Mouse (Mus musculus) kidney, embryonic 14.5 days (tissue): ENCODE results near the gene Smdt1. TPM values are rescaled to one million over a fixed set of nuclear protein-coding genes. Genes with fewer than 3 reads are reported as not detected.
"Not testable (repeated sequence)": the region's sequence is repeated elsewhere in the genome, so short reads cannot be mapped to it uniquely, and the experiment has no call there.

ENCODE experiments used
- ATAC-seq: fragments of 200-750 bp; cut with Nextera tagmentation; 2 replicates; pipeline ENCODE4 v1.8.0; 2017; ENCODE audit warnings: moderate number of reproducible peaks, mild to moderate bottlenecking, moderate TSS enrichment, moderate library complexity; ENCODE audit not compliant: low FRiP score, low TSS enrichment
- H3K27ac ChIP-seq: fragments of 300-500 bp; sonication (generic); 2 replicates; pipeline ENCODE4 v1.5.1; 2014; ENCODE audit warnings: low read depth, mild to moderate bottlenecking, low read length, moderate library complexity, mixed read lengths
- H3K27me3 ChIP-seq: fragments of 300-500 bp; sonication (generic); 2 replicates; pipeline ENCODE4 v1.6.1; 2014; ENCODE audit warnings: mild to moderate bottlenecking, low read length; ENCODE audit not compliant: control insufficient read depth, insufficient read depth
- H3K36me3 ChIP-seq: fragments of 300-500 bp; sonication (generic); 2 replicates; pipeline ENCODE4 v1.6.1; 2014; ENCODE audit warnings: low read length, mixed read lengths; ENCODE audit not compliant: control insufficient read depth, insufficient read depth
- H3K4me1 ChIP-seq: fragments of 300-500 bp; sonication (generic); 2 replicates; pipeline ENCODE4 v1.6.1; 2014; ENCODE audit warnings: low read length, mixed read lengths; ENCODE audit not compliant: control insufficient read depth, insufficient read depth
- H3K4me2 ChIP-seq: fragments of 300-500 bp; sonication (generic); replicated peaks from 2 replicates; pipeline ENCODE4 v1.6.1; 2014; ENCODE audit warnings: low read depth, mild to moderate bottlenecking, low read length
- H3K4me3 ChIP-seq: fragments of 300-500 bp; sonication (generic); 2 replicates; pipeline ENCODE4 v1.5.1; 2014; ENCODE audit warnings: mild to moderate bottlenecking, low read length
- H3K9ac ChIP-seq: fragments of 300-500 bp; sonication (generic); 2 replicates; pipeline ENCODE4 v1.6.1; 2014; ENCODE audit warnings: low read depth, mild to moderate bottlenecking, low read length, moderate library complexity
- H3K9me3 ChIP-seq: fragments of 300-500 bp; sonication (generic); 2 replicates; pipeline ENCODE4 v1.6.1; 2016; ENCODE audit warnings: low read length; ENCODE audit not compliant: control insufficient read depth
- WGBS: fragments of 180-500 bp; shearing (Covaris S2); extraction: QIAGEN DNeasy Blood & Tissue Kit; methylation state at CpG from one replicate; pipeline ENCODE4 v1.1.7; 2014; 5-methylcytosine and 5-hydroxymethylcytosine counted together
- microRNA-seq: library from miRNA; unstranded; fragments of <30 nt; microRNA quantifications from one replicate; pipeline ENCODE4, GENCODE M21; 2016
- polyA plus RNA-seq: library from polyadenylated mRNA; unstranded; fragments of >200 nt; fragmentation: Nextera tagmentation; extraction: Ambion mirVana; gene quantifications from 2 replicates; pipeline ENCODE4 v1.2.1, GENCODE M21; 2014

Smdt1 gene
- polyA plus RNA-seq, 1 experiment from 2014 or later, result 276 TPM

GRCm38 (mm10) chr15:82382441-82382840 is 43.7 kb downstream of the Smdt1 start:
- no peaks in the 10 kb centered on the region for H3K27me3 ChIP-seq
- H3K27ac ChIP-seq, result no peak overlapping the region
- no peak overlapping the region for H3K4me3 ChIP-seq
- H3K9ac ChIP-seq, result no peak overlapping the region
- ATAC-seq, result no peak
- H3K4me1 ChIP-seq, result peaks cover 12% of the 10 kb centered on the region; the same call in 1 of the 2 replicates
- no peaks in the 10 kb centered on the region; the same call in 1 of the 2 replicates for H3K9me3 ChIP-seq
- no peaks in the 10 kb centered on the region for H3K36me3 ChIP-seq
- 88% methylated on average over 2 of the region's 2 CpGs for WGBS
- no peak overlapping the region for H3K4me2 ChIP-seq

- no peaks in the 10 kb centered on the region for H3K27me3 ChIP-seq
- WGBS, result 90% methylated on average over 2 of the region's 2 CpGs
- no peak for ATAC-seq
Observed at GRCm38 (mm10) chr15:82385729-82386128, 47.0 kb downstream of the Smdt1 start.

GRCm38 (mm10) chr15:82389916-82390315 is 51.2 kb downstream of the Smdt1 start:
- H3K4me1 ChIP-seq, H3K9me3 ChIP-seq, H3K27ac ChIP-seq, H3K4me3 ChIP-seq, H3K27me3 ChIP-seq, H3K36me3 ChIP-seq, H3K9ac ChIP-seq, ATAC-seq, H3K4me2 ChIP-seq: not testable (repeated sequence)
- 86% methylated on average over 10 of the region's 10 CpGs for WGBS

More at GRCm38 (mm10) chr15:82385729-82386128, 47.0 kb downstream of the Smdt1 start:
- no peak overlapping the region for H3K9ac ChIP-seq
- H3K4me2 ChIP-seq, result no peak overlapping the region
- no peak overlapping the region for H3K27ac ChIP-seq
- H3K4me3 ChIP-seq, result no peak overlapping the region
- H3K4me1 ChIP-seq, result peaks cover 3% of the 10 kb centered on the region; the same call in 1 of the 2 replicates
- no peaks in the 10 kb centered on the region; the same call in 1 of the 2 replicates for H3K9me3 ChIP-seq
- H3K36me3 ChIP-seq, result no peaks in the 10 kb centered on the region

GRCm38 (mm10) chr15:82393922-82394321 is 55.2 kb downstream of the Smdt1 start, which contains the start of gene Cyp2d11:
TSS of gene Cyp2d11 (minus strand) at chr15:82394022.
- 84% methylated on average over 2 of the region's 2 CpGs for WGBS
- H3K4me3 ChIP-seq, H3K9ac ChIP-seq, H3K27me3 ChIP-seq, H3K27ac ChIP-seq, ATAC-seq, H3K9me3 ChIP-seq, H3K4me1 ChIP-seq, H3K4me2 ChIP-seq, H3K36me3 ChIP-seq: not testable (repeated sequence)

GRCm38 (mm10) chr15:82395955-82396354 is 57.2 kb downstream of the Smdt1 start:
- WGBS, result 83% methylated on average over 3 of the region's 3 CpGs
- not testable (repeated sequence) for H3K4me1 ChIP-seq, H3K9me3 ChIP-seq, H3K27ac ChIP-seq, H3K4me2 ChIP-seq, H3K9ac ChIP-seq, H3K36me3 ChIP-seq, H3K4me3 ChIP-seq, ATAC-seq, H3K27me3 ChIP-seq

Small RNA genes within 50 kb of the gene (microRNA-seq; reads per million reads assigned to microRNA genes)
- gene Mir7684, result not detected

Other genes with a start within 250 kb of the Smdt1 start
- gene Ccdc134, start 211.0 kb upstream of the Smdt1 start, polyA plus RNA-seq, result 12.8 and 19.6 TPM in 2 replicates
- 76.9 and 114 TPM in 2 replicates for gene Srebf2, start 191.8 kb upstream of the Smdt1 start, polyA plus RNA-seq
- 0.80 and 1.1 TPM in 2 replicates for gene Shisa8, start 126.1 kb upstream of the Smdt1 start, polyA plus RNA-seq
- gene Tnfrsf13c, start 114.6 kb upstream of the Smdt1 start, polyA plus RNA-seq, result 0.12 and 0.13 TPM in 2 replicates
- gene Cenpm, start 94.2 kb upstream of the Smdt1 start, polyA plus RNA-seq, result 83.3 and 116 TPM in 2 replicates
- not detected in 2 replicates for gene 1500009C09Rik, start 86.6 kb upstream of the Smdt1 start, polyA plus RNA-seq
- 8.6 and 15.8 TPM in 2 replicates for gene Sept3, start 64.1 kb upstream of the Smdt1 start, polyA plus RNA-seq
- gene Wbp2nl, start 40.0 kb upstream of the Smdt1 start, polyA plus RNA-seq, result 0.23 and 0.65 TPM in 2 replicates
- 43.6 and 57.3 TPM in 2 replicates for gene Naga, start within 50 bp of the Smdt1 start, polyA plus RNA-seq
- gene Pheta2, start within 50 bp of the Smdt1 start, polyA plus RNA-seq, result 4.7 and 8.9 TPM in 2 replicates
- 396 and 553 TPM in 2 replicates for gene Ndufa6, start 15.4 kb downstream of the Smdt1 start, polyA plus RNA-seq
- gene Cyp2d22, start 41.3 kb downstream of the Smdt1 start, polyA plus RNA-seq, result 7.0 and 8.2 TPM in 2 replicates
- not detected in 2 replicates for gene Cyp2d11, start 55.1 kb downstream of the Smdt1 start, polyA plus RNA-seq
- gene Cyp2d10, start 68.2 kb downstream of the Smdt1 start, polyA plus RNA-seq, result not detected in 2 replicates
- 0.16 TPM in 1 of 2 replicates, not detected in the other for gene Cyp2d9, start 94.5 kb downstream of the Smdt1 start, polyA plus RNA-seq
- not detected in 2 replicates for gene Cyp2d12, start 216.1 kb downstream of the Smdt1 start, polyA plus RNA-seq